Mouse (Mus musculus) lung, postnatal 10 days (tissue): ENCODE results near the gene Calhm3.
"Not testable (repeated sequence)": the region's sequence is repeated elsewhere in the genome, so short reads cannot be mapped to it uniquely, and the experiment has no call there.

ENCODE experiments used
- DNase-seq: peaks from one replicate; pipeline ENCODE4 v3.0.0; 2021

Calhm3 gene

DNA sequence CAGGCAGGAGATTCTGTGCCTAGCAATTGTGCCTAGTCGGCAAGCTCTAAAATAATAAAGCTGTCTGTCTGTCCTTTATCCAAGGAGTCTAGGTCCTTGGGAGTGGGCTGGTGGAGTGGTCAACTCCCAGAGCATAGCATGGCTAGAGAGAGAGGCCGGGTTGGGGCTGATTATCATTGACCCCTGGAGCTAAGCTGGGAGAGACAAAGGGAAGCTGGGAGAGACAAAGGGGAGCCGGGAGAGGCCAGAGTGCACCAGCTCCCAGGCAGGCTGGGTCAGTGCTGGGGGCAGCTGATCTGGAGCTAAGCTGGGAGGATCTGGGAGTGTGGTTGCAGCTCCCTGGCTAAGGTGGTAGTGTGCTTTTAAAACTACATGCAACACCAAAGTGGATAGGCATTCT lies 9.2 kb upstream of the Calhm3 start:
- no peak for DNase-seq

GRCm38 (mm10) chr19:47163176-47163744 lies 5.7 kb upstream of the Calhm3 start:
- DNase-seq, result no peak

GRCm38 (mm10) chr19:47161669-47162068 lies 4.1 kb upstream of the Calhm3 start:
- DNase-seq, result no peak

DNA sequence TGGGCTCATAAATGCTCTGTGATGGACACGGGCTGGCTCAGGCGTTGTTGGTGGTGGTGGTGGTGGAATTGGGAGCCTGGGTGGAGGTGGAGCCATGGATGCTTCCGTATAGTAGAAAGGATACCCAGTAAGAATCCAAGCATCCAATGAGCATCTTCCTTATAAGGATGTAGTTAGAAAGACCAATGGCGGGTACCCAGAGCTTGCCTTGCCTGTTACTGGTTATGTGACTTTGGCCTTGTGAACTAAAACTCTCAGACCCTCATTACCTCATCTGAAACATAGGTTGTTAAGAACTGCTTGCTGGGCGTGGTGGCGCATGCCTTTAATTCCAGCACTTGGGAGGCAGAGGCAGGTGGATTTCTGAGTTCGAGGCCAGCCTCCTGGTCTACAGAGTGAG lies 3.8 kb downstream of the Calhm3 start:
- no peak for DNase-seq

DNA sequence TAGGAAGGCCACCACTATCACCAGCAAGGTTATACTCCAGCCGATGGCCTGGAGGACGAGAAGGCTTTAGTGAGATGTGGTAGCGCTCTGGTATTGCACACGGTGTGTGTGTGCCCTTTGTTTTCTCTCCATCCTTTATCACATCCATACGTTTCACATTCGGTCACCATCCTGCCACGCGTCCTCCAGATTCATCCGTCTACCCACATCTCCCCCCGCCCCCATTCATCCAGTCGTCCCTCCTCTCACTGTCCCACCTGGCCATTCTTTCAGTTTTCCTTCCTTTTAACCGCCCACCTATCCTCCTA lies 5.5 kb downstream of the Calhm3 start:
- DNase-seq, result no peak

DNA sequence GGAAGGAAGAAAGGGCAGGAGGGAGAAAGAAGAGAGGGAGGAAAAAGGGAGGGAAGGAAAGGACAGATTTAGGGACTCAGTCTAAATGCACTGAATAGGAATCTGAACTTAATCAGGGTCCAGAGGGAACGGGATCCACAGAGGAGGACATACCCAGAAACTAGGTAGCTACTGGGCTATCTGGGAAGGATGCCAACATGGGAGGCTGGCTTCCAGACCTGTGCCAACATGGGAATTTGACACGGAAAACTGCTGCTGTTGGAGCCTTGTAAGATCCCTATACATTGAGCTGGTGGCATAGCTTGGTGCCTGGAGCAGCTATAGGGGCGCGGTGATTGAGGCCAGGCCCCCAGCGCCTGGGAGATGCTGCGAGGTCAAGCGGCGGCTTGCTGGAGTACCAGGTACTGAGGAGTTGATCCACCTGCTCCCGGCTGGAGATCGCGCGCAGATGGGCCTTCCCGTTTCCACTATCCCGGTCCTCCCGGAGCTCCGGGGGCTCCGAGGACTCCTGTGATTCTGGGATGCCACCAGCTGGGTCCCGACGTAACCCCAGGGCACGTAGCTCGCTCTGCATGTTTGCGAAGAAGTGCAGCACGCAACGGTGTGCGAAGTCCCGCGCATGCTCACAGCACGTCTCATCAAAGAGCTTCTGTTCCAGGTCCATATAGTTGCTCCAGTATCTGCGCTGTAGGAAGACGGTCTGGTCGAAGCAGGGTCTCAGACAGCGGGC lies 6.1 kb downstream of the Calhm3 start:
- no peak for DNase-seq

DNA sequence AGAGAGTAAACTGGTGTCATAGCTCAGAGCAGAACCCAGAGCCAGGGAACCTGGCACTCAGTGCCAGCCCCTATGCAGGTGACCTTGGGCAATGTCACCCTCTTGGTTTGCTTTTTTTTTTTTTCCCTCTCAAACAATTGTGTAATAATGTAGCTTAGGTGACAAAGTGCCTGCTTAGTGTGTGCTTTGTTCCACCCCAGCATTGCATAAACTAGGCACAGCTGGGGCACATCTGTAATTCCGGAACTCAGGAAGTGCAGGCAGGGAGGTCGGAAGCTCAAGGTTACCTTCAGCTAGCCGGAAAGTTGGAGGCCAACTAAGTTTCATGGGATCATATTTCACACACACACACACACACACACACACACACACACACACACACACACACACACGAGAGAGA lies 7.7 kb downstream of the Calhm3 start:
- no peak for DNase-seq

- no peak for DNase-seq
Measured at GRCm38 (mm10) chr19:47148267-47148847, 9.2 kb downstream of the Calhm3 start.

DNA sequence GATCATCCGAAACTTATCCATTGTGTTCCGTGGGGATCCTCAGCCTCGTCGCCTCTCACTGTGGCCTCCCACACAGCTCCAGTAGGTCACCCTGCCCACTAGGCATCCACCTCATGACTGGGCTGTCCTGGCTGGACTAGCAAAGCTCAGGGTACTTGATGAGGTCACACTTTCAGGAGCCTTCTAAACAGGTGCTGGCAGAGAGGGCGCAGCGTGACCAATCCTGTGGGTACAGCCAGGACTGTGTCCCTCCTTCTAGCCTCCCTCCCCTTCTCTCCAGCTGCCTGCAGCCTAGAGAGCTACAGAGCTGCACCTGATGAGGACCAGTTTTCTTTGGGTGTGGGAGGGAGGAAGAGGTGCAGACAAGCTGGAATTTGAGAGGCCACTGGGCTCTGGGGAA lies 13.4 kb downstream of the Calhm3 start, which contains the start of gene Calhm1:
Gene Calhm1 (minus strand): TSS at position 101 of the 400 bp plus-strand sequence.
- no peak for DNase-seq

- no peak for DNase-seq
Measured at GRCm38 (mm10) chr19:47142438-47142837, 15.1 kb downstream of the Calhm3 start.

DNA sequence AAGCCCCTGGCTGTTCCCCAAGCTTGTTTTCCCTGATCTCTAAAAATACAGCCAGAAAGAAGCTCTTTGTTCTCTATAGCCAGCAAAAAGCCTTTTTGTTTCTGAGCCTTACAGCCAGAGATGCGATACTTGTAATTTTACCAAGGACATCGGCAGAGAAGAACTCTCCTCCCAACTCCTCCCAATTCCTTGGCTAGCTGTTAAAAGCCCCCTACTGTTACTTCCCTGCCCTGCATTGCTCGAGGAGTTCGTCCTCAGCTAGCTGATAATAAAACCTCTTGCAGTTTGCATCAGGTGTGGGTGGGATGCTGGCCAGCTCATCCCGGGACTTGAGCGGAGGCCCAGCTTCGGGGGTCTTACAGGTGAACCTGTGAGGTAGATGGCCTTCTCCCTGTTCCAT lies 18.0 kb downstream of the Calhm3 start:
- DNase-seq, result not testable (repeated sequence)

- DNase-seq, result peak; percentile 84
Measured at GRCm38 (mm10) chr19:47137771-47138421, 19.7 kb downstream of the Calhm3 start, which contains the start of gene Calhm2. Gene Calhm2 (minus strand): TSS chr19:47138294.

DNA sequence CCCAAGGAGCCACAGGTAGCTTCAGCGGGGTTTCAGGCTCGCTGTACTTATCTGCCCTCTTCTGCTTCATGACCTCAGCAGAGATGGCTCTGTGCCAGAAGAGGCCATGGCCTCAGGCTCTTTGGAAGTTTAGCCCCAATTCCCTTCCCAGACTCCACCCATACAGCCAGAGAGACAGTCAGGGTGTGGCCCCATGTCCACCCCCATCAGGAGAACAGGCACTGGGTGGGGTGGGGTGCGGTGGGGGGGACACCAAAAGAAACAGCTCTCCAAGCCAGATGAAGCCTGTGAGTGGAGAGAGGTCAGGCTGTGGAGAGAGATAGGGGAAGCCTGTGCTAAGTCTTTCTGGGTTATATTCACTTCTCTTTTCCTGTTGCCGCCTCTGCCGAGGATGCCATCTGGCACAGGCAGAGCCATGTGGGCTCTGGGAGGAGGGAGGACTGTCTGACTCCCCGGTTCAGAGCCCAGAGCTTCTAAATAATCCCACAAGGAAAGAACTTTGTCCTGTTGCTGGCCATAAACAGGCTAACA lies 20.4 kb downstream of the Calhm3 start:
- peak; percentile 68 for DNase-seq

GRCm38 (mm10) chr19:47136170-47136569 lies 21.4 kb downstream of the Calhm3 start:
- no peak for DNase-seq

DNA sequence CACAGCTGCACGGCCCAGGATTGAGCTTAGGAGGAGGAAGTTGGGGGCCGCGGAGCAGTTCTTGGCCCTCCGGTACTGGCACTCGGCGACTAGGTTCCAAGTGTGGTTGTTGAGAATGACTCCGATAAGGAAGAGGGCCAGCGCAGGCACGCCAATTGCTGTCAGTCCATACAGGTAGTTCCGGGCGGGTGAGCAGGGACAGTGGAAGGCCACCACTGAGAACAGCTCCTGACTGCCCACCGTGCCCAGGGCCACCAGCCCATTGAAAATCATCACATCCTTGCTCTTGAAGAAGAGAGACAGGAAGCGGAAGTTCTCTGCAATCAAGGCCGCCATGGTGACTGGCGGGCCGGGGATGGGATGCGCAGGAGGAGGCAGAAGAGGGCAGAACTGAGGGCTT lies 22.0 kb downstream of the Calhm3 start:
- no peak for DNase-seq

GRCm38 (mm10) chr19:47133161-47133560 lies 24.4 kb downstream of the Calhm3 start:
- no peak for DNase-seq

DNA sequence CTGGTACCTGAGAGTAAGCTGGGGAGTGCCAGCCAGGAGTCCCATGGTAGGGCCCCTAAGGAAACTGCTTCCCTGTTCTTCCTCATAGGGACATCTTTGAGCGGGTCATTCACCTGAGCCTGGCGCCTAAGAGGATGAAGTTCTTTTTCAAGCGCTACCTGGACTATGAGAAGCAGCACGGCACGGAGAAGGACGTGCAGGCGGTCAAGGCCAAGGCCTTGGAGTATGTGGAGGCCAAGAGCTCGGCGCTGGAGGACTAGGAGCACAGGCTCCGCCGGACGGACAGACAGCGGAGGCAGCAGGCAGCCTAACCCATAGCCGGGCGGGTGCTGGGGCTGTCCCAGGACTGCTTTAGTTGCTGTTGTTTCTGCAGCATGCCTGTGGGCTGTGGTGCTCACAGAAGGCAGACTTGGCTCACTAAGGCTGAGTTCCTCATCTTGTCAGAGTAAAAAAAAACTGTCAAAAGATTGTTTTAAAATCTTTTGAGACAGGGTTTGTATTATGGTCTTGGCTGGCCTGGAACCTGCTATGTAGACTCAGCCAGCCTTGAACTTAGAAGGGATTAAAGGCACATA lies 26.9 kb downstream of the Calhm3 start:
- no peak for DNase-seq

GRCm38 (mm10) chr19:47128835-47129234 lies 28.7 kb downstream of the Calhm3 start:
- no peak for DNase-seq

- no peak for DNase-seq
Measured at GRCm38 (mm10) chr19:47128164-47128563, 29.4 kb downstream of the Calhm3 start.

DNA sequence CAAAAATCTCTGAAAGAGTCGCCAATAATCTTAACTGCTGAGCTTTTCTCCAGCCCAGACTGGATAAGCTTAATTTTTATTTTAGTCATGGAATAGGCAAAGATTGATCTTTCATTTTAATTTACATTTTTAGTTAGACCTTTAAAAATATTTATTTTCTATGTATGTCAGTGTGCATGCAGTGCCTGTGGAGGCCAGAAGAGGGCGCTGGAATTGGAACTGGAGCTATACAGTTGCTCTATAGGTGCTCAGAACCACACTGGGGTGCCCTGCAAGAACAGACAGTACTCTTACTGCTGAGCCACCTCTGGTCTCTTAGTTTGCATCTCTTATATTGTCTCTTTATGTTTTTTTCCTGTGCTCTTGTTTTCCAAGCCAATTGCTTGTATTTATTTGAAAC lies 34.8 kb downstream of the Calhm3 start:
- DNase-seq, result peak; percentile 34

DNA sequence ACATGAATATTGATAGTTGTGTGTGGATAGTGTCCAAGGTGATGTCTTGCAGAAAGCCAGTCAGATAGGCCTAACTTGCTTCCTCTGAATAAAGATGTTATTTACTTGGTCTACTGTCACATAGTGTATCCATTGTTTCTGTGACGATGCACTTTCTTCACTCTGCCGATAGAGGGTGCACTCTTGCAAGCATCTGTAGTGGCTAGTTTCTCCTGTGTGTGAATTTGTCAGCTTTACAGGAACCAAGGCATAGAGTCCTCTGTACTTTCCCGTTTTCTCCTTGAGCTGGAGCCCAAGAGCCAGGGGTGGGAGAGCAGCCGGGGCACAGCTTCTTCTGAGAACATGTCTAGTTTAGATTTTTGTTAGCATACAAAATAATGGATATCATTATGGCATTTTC lies 36.5 kb downstream of the Calhm3 start:
- DNase-seq, result peak; percentile 45

- no peak for DNase-seq
Measured at GRCm38 (mm10) chr19:47118634-47119033, 38.9 kb downstream of the Calhm3 start.

GRCm38 (mm10) chr19:47104641-47105271 lies 52.8 kb downstream of the Calhm3 start:
- DNase-seq, result no peak
